Mouse (Mus musculus) layer of hippocampus, postnatal 10 days (tissue): ENCODE results near the gene Rell1. TPM values are rescaled to one million over a fixed set of nuclear protein-coding genes. Genes with fewer than 3 reads are reported as not detected.
"Not testable (repeated sequence)": the region's sequence is repeated elsewhere in the genome, so short reads cannot be mapped to it uniquely, and the experiment has no call there.

ENCODE experiments used
- DNase-seq, 2 experiments: peaks; one replicate each; pipeline ENCODE4 v3.0.0; 2021; ENCODE audit warnings: low spot score in 2 of 2
- total RNA-seq, 2 experiments: library from RNA; stranded (reverse); gene quantifications; 2 replicates each; pipeline ENCODE4 v1.2.3; 2021

The Rell1 gene
- total RNA-seq, 2 experiments from 2014 or later, result 15.2 to 16.6 TPM

- DNase-seq, result no peak
Observed at GRCm38 (mm10) chr5:63903329-63903728, 65.4 kb downstream of the Rell1 start.

GRCm38 (mm10) chr5:63897820-63898110 lies 70.9 kb downstream of the Rell1 start:
- no peak for DNase-seq

GRCm38 (mm10) chr5:63897001-63897819 lies 71.5 kb downstream of the Rell1 start:
- not testable (repeated sequence) for DNase-seq

DNA sequence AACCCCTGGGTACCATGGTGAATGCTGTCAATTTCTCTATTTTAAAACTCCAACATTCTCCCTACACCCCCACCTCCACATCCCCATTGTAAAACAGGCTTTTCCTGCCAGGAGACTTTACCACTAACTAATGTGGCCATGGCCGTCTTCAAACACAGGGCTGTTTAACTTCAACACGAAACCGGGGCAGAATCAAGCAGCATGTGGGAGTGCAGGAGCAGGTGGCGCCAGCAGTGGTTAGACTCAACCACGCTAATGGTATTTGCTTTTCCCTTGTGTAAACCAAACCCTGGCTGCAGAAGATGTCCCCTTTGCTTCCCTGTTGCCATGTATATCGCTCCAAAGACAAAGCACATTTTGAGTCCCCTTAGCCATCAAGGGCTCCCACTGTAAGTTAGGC lies 76.8 kb downstream of the Rell1 start:
- no peak for DNase-seq

- no peak for DNase-seq
Observed at GRCm38 (mm10) chr5:63891241-63891640, 77.5 kb downstream of the Rell1 start.

DNA sequence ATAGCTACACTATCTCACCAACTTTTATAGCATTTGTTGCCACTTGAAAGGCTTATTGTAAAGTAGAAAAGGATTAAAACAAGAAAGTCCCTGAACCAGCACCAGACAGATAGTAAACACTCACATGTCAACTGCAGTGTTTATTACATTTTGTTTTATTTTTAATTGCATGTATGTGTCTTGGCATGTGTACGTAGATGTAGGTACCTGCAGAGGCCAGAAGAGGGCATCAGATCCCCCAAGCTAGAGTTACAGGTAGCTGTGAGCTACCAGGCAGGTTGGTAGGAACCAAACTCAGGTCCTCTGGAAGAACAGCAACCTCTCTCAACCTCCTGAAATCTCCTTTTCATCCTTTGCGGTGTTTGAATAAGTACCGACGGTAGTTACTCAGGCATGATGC lies 81.6 kb downstream of the Rell1 start:
- DNase-seq, result no peak

GRCm38 (mm10) chr5:63886709-63887108 lies 82.0 kb downstream of the Rell1 start:
- DNase-seq, result peak in 1 of 2 experiments; percentile 17

DNA sequence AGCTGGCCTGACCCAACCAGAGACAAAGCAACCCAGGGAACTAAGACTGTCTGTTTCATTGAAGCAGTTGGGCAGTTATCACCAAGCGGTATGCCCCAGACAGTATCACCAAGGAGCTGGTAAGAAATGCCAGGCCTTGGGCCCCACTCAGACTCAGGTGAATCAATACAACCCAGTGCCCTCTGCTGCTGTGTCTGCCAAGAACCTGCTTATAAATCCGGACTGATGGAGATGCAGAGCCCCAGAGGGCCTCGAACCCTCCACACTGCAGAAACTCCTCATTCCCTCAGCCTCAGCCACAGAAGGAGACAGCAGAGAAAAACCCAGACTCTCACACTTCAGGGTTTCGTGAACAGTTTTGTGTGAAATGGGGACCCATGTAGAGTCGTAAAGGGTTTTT lies 82.4 kb downstream of the Rell1 start:
- no peak for DNase-seq

DNA sequence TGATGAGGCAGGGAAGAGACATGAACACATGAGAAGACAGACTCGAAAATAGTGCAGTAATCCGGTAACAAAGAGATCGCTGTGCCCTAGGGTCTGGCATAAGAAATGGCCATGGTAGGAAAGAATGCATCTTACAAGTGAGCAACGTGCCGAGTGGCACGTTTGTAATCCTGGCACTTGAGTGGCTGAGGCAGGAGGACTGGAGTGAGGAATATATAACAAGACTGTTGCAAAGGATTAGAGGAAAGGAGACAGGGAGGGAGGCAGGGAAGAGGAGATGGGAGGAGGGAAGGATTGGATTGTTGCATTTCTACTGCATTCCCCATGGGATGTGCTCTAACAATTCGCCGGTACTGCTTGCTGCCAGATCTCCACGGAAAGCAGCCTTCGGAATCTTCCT lies 89.7 kb downstream of the Rell1 start:
- no peak for DNase-seq

DNA sequence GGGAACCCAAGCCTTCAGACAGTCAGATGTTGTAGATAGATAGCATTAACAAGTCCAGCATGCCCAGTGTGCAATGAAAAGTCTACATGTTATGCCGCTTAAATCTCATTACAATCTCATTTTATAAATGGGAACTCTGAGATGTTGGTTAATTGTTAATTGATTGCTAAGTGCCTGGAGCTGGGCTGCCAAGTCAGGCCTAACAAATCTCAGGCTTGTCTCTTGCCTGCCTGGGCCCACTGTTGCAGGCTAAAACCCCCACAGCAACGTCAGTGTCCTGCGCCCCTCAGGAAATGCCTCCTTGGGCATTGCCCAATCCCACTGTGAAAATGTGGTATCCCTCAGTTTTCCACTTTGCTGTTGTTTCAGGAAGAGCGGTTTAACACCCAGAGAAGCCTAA lies 92.6 kb downstream of the Rell1 start:
- no peak for DNase-seq

GRCm38 (mm10) chr5:63874880-63875279 lies 93.8 kb downstream of the Rell1 start:
- no peak for DNase-seq

DNA sequence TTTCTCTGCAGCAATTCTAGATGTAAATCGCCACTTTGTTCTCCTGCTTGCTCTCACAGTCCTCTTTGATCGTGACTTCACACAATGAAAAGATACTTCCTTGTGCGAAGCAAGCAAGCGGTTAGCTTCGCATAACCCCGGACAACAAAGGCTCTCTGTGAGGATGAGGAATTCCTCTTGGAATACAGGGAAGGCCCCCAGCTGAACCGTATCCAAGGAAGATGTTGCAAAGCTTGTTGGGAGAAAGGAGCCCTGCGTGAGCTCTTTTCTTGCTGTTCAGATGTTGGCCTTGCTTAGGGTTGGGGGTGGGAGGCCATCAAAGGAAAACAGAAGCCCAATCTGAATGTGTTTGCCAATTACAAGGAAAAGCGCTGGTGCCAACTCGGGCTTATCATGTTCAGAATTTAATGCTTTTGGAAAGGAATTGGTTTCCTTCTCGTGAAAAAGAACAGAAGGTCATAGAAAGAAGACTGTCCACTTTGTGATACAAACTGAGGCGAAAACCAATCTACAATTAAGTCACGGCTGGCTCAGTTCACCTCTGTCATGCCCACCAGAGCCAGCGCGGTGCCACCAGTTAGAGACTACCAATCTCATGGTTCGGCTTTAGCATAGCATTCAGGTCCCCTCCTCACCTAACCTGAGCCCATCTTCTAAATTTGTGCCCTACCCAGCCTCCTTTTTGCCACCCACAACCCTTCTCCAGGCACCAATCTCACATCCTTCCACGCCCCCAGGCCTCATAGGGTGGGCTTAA lies 96.3 kb downstream of the Rell1 start:
- peak; percentile 62 to 63 for DNase-seq

DNA sequence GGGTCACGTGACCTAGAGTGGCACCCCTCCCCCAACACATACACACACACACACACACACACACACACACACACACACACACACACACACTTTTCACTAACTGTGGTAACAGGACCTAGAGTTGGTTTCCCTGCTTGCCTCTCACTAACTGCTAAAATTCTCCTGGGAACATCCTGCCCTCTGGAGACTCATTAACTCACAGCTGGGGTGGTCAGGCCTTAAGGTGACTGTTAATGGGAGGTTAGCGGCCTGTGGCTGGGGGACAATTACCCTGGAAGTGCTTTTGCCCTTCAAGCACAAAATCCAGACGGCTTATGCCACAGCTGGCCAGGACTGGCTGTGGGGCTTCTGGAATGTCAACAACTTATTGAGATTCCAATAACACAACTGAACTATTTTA lies 101.3 kb downstream of the Rell1 start:
- no peak for DNase-seq

GRCm38 (mm10) chr5:63858901-63859300 lies 109.8 kb downstream of the Rell1 start:
- DNase-seq, result no peak

Other genes starting within 250 kb of the Rell1 start
- gene 0610040J01Rik, start 156.5 kb downstream of the Rell1 start, total RNA-seq, result 1 to 10 TPM; 7.4 TPM
- 10 to 100 TPM; 13.4 to 15.9 TPM for gene Pgm2, start 124.1 kb upstream of the Rell1 start, total RNA-seq
- gene Tbc1d1, start 187.4 kb upstream of the Rell1 start, total RNA-seq, result 10 to 100 TPM; 22.2 to 24.3 TPM